Comparison of ENCODE assay signal across 10 mouse cellular contexts in the genomic region with DNA sequence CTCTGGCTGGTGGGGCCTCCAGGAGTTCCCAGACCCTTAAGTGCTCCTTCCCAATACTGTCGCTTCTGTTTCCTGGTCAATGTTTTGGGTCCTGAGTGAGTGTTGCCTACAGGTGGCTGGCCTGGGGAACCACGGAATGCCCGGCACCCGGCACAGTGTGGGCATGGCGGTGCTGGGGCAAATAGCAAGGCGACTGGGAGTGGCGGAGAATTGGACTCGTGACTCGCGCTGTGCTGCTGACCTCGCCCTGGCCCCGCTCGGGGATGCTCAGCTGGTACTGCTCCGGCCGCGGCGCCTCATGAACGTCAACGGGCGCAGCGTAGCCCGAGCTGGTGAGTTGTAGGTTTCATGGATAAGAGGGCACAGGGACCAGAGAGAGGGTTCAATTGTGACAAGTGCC. TPM values are rescaled to one million over a fixed set of nuclear protein-coding genes. Genes with fewer than 3 reads are reported as not detected.
DNase-seq lines count a peak whose midpoint lies in the region; ATAC-seq and TF ChIP-seq lines count a peak whose summit lies in the region.
"Had no signal": no experiment of that assay in that cellular context is flagged by ENCODE, and none has a peak within 500 bp of the region (broad histone marks: within the 10 kb centered on the region; RNA-seq: fewer than 3 reads in every experiment).

No protein-coding gene starts in this region.

- TF ChIP-seq EP300 in ES-Bruce4 (IDR thresholded peaks at IDR 0.05; ENCODE audit: insufficient read depth, low read depth, low read length), result no peak
- TF ChIP-seq EP300 in liver, postnatal 0 days (IDR thresholded peaks at IDR 0.05; ENCODE audit: low read depth), result no peak

- ATAC-seq in heart, embryonic 12.5 days (ENCODE audit: insufficient number of reproducible peaks, low FRiP score), result no peak
- peak; percentile 1; the same call in 1 of the 2 replicates for ATAC-seq in forebrain, embryonic 15.5 days (replicated peaks)
- no peak for ATAC-seq in liver, postnatal 0 days
- ATAC-seq in erythroid progenitor cell, adult 5-6 weeks (replicated peaks; ENCODE audit: low FRiP score, poor library complexity, severe bottlenecking), result no peak

- H3K27me3 ChIP-seq in heart, embryonic 12.5 days (replicated peaks), result peaks cover 6% of the 10 kb centered on the region; the same call in 1 of the 2 replicates
- H3K27me3 ChIP-seq in ES-Bruce4 (ENCODE audit: control insufficient read depth, insufficient read depth, low read length, poor library complexity, severe bottlenecking), result no peaks in the 10 kb centered on the region
- 0 out of 2 replicates have a peak, but pooled peaks cover 2% of the 10 kb centered on the region for H3K27me3 ChIP-seq in forebrain, embryonic 15.5 days
- H3K27me3 ChIP-seq in liver, postnatal 0 days (ENCODE audit: insufficient read depth, low read length), result no peaks in the 10 kb centered on the region
- H3K27me3 ChIP-seq: Patski had no signal

- 28% methylated on average over 22 of the region's 22 CpGs for WGBS in heart, embryonic 12.5 days
- 23% methylated on average over 22 of the region's 22 CpGs for WGBS in forebrain, embryonic 15.5 days
- WGBS in liver, postnatal 0 days (ENCODE audit: insufficient replicate concordance), result 34% methylated on average over 22 of the region's 22 CpGs

- H3K27ac ChIP-seq in heart, embryonic 12.5 days (ENCODE audit: poor library complexity, severe bottlenecking), result no peak overlapping the region
- no peak overlapping the region for H3K27ac ChIP-seq in ES-Bruce4 (ENCODE audit: insufficient read depth, low read length)
- no peak overlapping the region for H3K27ac ChIP-seq in forebrain, embryonic 15.5 days (replicated peaks)
- H3K27ac ChIP-seq in liver, postnatal 0 days (ENCODE audit: low read depth), result no peak overlapping the region

- DNase-seq in heart, postnatal 36 days, result no peak
- DNase-seq in liver, postnatal 0 days, result no peak
- no peak for DNase-seq in urinary bladder, postnatal 4 days (ENCODE audit: low spot score in 2 of 2)
- DNase-seq in kidney, postnatal 10 days, result no peak

- peak overlapping the region; percentile 58 for H3K9ac ChIP-seq in heart, embryonic 12.5 days
- H3K9ac ChIP-seq in ES-Bruce4 (ENCODE audit: low read depth, poor library complexity, severe bottlenecking), result peak overlapping the region; percentile 0; the same call in 1 of the 2 replicates
- H3K9ac ChIP-seq in forebrain, embryonic 15.5 days (replicated peaks), result 0 out of 2 replicates have a peak overlapping the region, but pooled peaks have one; percentile 13
- H3K9ac ChIP-seq in liver, postnatal 0 days (replicated peaks), result peak overlapping the region; percentile 63

- TF ChIP-seq POLR2A in ES-Bruce4 (IDR thresholded peaks at IDR 0.05; ENCODE audit: insufficient read depth, low read length), result no peak

- no peaks in the 10 kb centered on the region for H3K9me3 ChIP-seq in heart, embryonic 12.5 days (replicated peaks)
- H3K9me3 ChIP-seq in ES-Bruce4 (replicated peaks; ENCODE audit: control insufficient read depth, insufficient read depth, low read length, poor library complexity, severe bottlenecking), result no peaks in the 10 kb centered on the region
- H3K9me3 ChIP-seq in forebrain, embryonic 15.5 days, result no peaks in the 10 kb centered on the region
- H3K9me3 ChIP-seq in liver, postnatal 0 days (ENCODE audit: low read length), result no peaks in the 10 kb centered on the region

- intact Hi-C loops in heart, postnatal 36 days (cut with DNase I), result loop anchor here (5.0 kb wide), 1 partner anchor 136 kb away; no protein-coding TSS in a partner anchor

- TF ChIP-seq CTCF in ES-Bruce4 (IDR thresholded peaks at IDR 0.05; ENCODE audit: low read depth, low read length), result no peak
- no peak for TF ChIP-seq CTCF in liver, postnatal 0 days (IDR thresholded peaks at IDR 0.05; ENCODE audit: low read depth)

- peak overlapping the region; percentile 63 for H3K4me3 ChIP-seq in heart, embryonic 12.5 days
- H3K4me3 ChIP-seq in ES-Bruce4 (ENCODE audit: low read depth, low read length), result peak overlapping the region; percentile 77
- peak overlapping the region; percentile 79 for H3K4me3 ChIP-seq in forebrain, embryonic 15.5 days
- peak overlapping the region; percentile 69 for H3K4me3 ChIP-seq in liver, postnatal 0 days (ENCODE audit: low read depth, low read length)

- no peaks in the 10 kb centered on the region for H3K36me3 ChIP-seq in heart, embryonic 12.5 days
- no peaks in the 10 kb centered on the region for H3K36me3 ChIP-seq in ES-Bruce4 (ENCODE audit: control insufficient read depth, insufficient read depth, low read length, poor library complexity, severe bottlenecking)
- no peaks in the 10 kb centered on the region for H3K36me3 ChIP-seq in forebrain, embryonic 15.5 days
- H3K36me3 ChIP-seq in liver, postnatal 0 days (replicated peaks; ENCODE audit: insufficient read depth, low read length), result no peaks in the 10 kb centered on the region

- H3K4me2 ChIP-seq in heart, embryonic 12.5 days, result peak overlapping the region; percentile 85
- peak overlapping the region; percentile 83 for H3K4me2 ChIP-seq in forebrain, embryonic 15.5 days (replicated peaks)
- H3K4me2 ChIP-seq in liver, postnatal 0 days (ENCODE audit: low read depth, low read length), result peak overlapping the region; percentile 93

- H3K4me1 ChIP-seq in heart, embryonic 12.5 days (replicated peaks), result peaks cover 20% of the 10 kb centered on the region
- H3K4me1 ChIP-seq in ES-Bruce4 (ENCODE audit: control insufficient read depth, insufficient read depth, low read length), result peaks cover 3% of the 10 kb centered on the region
- peaks cover 14% of the 10 kb centered on the region for H3K4me1 ChIP-seq in forebrain, embryonic 15.5 days
- peaks cover 13% of the 10 kb centered on the region for H3K4me1 ChIP-seq in liver, postnatal 0 days (ENCODE audit: insufficient read depth)

RNA-seq across cellular contexts. Expression of gene Ptrh1, which starts 0.6 kb away (rescaled TPM):
- polyA plus RNA-seq in heart, embryonic 12.5 days (2016; fragmentation: Nextera tagmentation; extraction: Ambion mirVana), result 4.2 and 5.2 TPM in 2 replicates
- 1 to 10 TPM; 3.7 to 3.8 TPM for total RNA-seq in heart, postnatal 36 days (2021)
- polyA plus RNA-seq in ES-Bruce4 (2011; ENCODE audit: insufficient read depth, insufficient read length, low read depth, missing spikeins), result 9.9 and 11.6 TPM in 2 replicates
- polyA plus RNA-seq in forebrain, embryonic 15.5 days (2015; fragmentation: Nextera tagmentation; extraction: Ambion mirVana), result 4.8 and 6.6 TPM in 2 replicates
- polyA plus RNA-seq in liver, postnatal 0 days (2015; fragmentation: Nextera tagmentation; extraction: Ambion mirVana), result 1.1 TPM in 2 replicates
- 2.2 TPM in 1 of 2 replicates, not detected in the other for total RNA-seq in erythroid progenitor cell, adult 5-6 weeks (2015; ENCODE audit: low replicate concordance)
- total RNA-seq in erythroid progenitor cell, adult 5-6 weeks (2017; ENCODE audit: low replicate concordance), result 11.3 TPM in 1 of 2 replicates, not detected in the other

RNA-seq across cellular contexts. Expression of gene Ttc16, which starts 0.8 kb away (rescaled TPM):
- polyA plus RNA-seq in heart, embryonic 12.5 days (2016; fragmentation: Nextera tagmentation; extraction: Ambion mirVana), result 0.09 and 0.24 TPM in 2 replicates
- total RNA-seq in heart, postnatal 36 days (2021), result under 1 TPM; 0.08 to 0.14 TPM
- 2.2 TPM in 2 replicates for polyA plus RNA-seq in ES-Bruce4 (2011; ENCODE audit: insufficient read depth, insufficient read length, low read depth, missing spikeins)
- 0.61 and 0.66 TPM in 2 replicates for polyA plus RNA-seq in forebrain, embryonic 15.5 days (2015; fragmentation: Nextera tagmentation; extraction: Ambion mirVana)
- polyA plus RNA-seq in liver, postnatal 0 days (2015; fragmentation: Nextera tagmentation; extraction: Ambion mirVana), result 0.08 TPM in 1 of 2 replicates, not detected in the other
- total RNA-seq in erythroid progenitor cell, adult 5-6 weeks (2015; ENCODE audit: low replicate concordance), result 1.3 TPM in 1 of 2 replicates, not detected in the other
- total RNA-seq in erythroid progenitor cell, adult 5-6 weeks (2017; ENCODE audit: low replicate concordance), result not detected in 2 replicates

RNA-seq across cellular contexts. Expression of gene Cfap157, which starts 8.0 kb away (rescaled TPM):
- polyA plus RNA-seq in heart, embryonic 12.5 days (2016; fragmentation: Nextera tagmentation; extraction: Ambion mirVana), result 0.63 and 0.98 TPM in 2 replicates
- total RNA-seq in heart, postnatal 36 days (2021), result not detected
- not detected in 2 replicates for polyA plus RNA-seq in ES-Bruce4 (2011; ENCODE audit: insufficient read depth, insufficient read length, low read depth, missing spikeins)
- 0.61 and 1.0 TPM in 2 replicates for polyA plus RNA-seq in forebrain, embryonic 15.5 days (2015; fragmentation: Nextera tagmentation; extraction: Ambion mirVana)
- polyA plus RNA-seq in liver, postnatal 0 days (2015; fragmentation: Nextera tagmentation; extraction: Ambion mirVana), result 0.25 TPM in 1 of 2 replicates, not detected in the other
- total RNA-seq in erythroid progenitor cell, adult 5-6 weeks (2015; ENCODE audit: low replicate concordance), result not detected in 2 replicates
- not detected in 2 replicates for total RNA-seq in erythroid progenitor cell, adult 5-6 weeks (2017; ENCODE audit: low replicate concordance)
- polyA plus RNA-seq: large intestine, adult 2 months had no signal

RNA-seq across cellular contexts. Expression of gene Tor2a, which starts 19.2 kb away (rescaled TPM):
- polyA plus RNA-seq in heart, embryonic 12.5 days (2016; fragmentation: Nextera tagmentation; extraction: Ambion mirVana), result 38.5 and 39.3 TPM in 2 replicates
- total RNA-seq in heart, postnatal 36 days (2021), result 1 to 10 TPM; 6.8 to 9.6 TPM
- polyA plus RNA-seq in ES-Bruce4 (2011; ENCODE audit: insufficient read depth, insufficient read length, low read depth, missing spikeins), result 77.0 and 83.7 TPM in 2 replicates
- 63.2 and 66.3 TPM in 2 replicates for polyA plus RNA-seq in forebrain, embryonic 15.5 days (2015; fragmentation: Nextera tagmentation; extraction: Ambion mirVana)
- polyA plus RNA-seq in liver, postnatal 0 days (2015; fragmentation: Nextera tagmentation; extraction: Ambion mirVana), result 34.6 and 34.7 TPM in 2 replicates
- 2.9 and 4.2 TPM in 2 replicates for total RNA-seq in erythroid progenitor cell, adult 5-6 weeks (2015; ENCODE audit: low replicate concordance)
- 0.91 and 4.5 TPM in 2 replicates for total RNA-seq in erythroid progenitor cell, adult 5-6 weeks (2017; ENCODE audit: low replicate concordance)

RNA-seq across cellular contexts. Expression of gene 6330409D20Rik, which starts 35.4 kb away (rescaled TPM):
- not detected in 2 replicates for polyA plus RNA-seq in heart, embryonic 12.5 days (2016; fragmentation: Nextera tagmentation; extraction: Ambion mirVana)
- total RNA-seq in heart, postnatal 36 days (2021), result not detected
- not detected in 2 replicates for polyA plus RNA-seq in ES-Bruce4 (2011; ENCODE audit: insufficient read depth, insufficient read length, low read depth, missing spikeins)
- polyA plus RNA-seq in forebrain, embryonic 15.5 days (2015; fragmentation: Nextera tagmentation; extraction: Ambion mirVana), result 2.4 and 2.7 TPM in 2 replicates
- polyA plus RNA-seq in liver, postnatal 0 days (2015; fragmentation: Nextera tagmentation; extraction: Ambion mirVana), result not detected in 2 replicates
- total RNA-seq in erythroid progenitor cell, adult 5-6 weeks (2015; ENCODE audit: low replicate concordance), result not detected in 2 replicates
- total RNA-seq in erythroid progenitor cell, adult 5-6 weeks (2017; ENCODE audit: low replicate concordance), result not detected in 2 replicates
- polyA plus RNA-seq: large intestine, adult 2 months; Patski had no signal

Comparison
In these comparisons a context has a peak if more than half of its experiments do, and no peak if none do; other contexts are left out.
1. H3K9ac ChIP-seq: peak in every context shown above with its lines; median percentile 63 in liver, postnatal 0 days; 58 in heart, embryonic 12.5 days; 13 in forebrain, embryonic 15.5 days; 0 in ES-Bruce4.